Mouse (Mus musculus) spleen, adult 2 months (tissue): ENCODE results near the gene Cyp4f39. TPM values are rescaled to one million over a fixed set of nuclear protein-coding genes. Genes with fewer than 3 reads are reported as not detected.

ENCODE experiments used
- DNase-seq, 2 experiments: peaks; one replicate each; pipeline versions ENCODE4 v3.0.0 to v3.0.0-alpha.2; 2012 to 2021; ENCODE audit warnings: low spot score in 2 of 2, low read depth in 1 of 2
- H3K27ac ChIP-seq: fragments of 200-500 bp; 2 replicates; pipeline ENCODE4 v1.5.1; 2012; ENCODE audit warnings: low read length, inconsistent platforms; ENCODE audit not compliant: insufficient read depth
- H3K27me3 ChIP-seq: fragments of 200-500 bp; 2 replicates; pipeline ENCODE4 v1.6.1; 2012; ENCODE audit warnings: mild to moderate bottlenecking, moderate library complexity, low read length, inconsistent platforms; ENCODE audit not compliant: control insufficient read depth, insufficient read depth
- H3K36me3 ChIP-seq: fragments of 200-500 bp; 2 replicates; pipeline ENCODE4 v1.6.1; 2012; ENCODE audit warnings: mild to moderate bottlenecking, low read length, inconsistent platforms; ENCODE audit not compliant: control insufficient read depth, insufficient read depth
- H3K4me1 ChIP-seq: fragments of 200-500 bp; 2 replicates; pipeline ENCODE4 v1.6.1; 2011; ENCODE audit warnings: inconsistent platforms; ENCODE audit not compliant: control insufficient read depth, insufficient read depth, insufficient read length
- H3K4me3 ChIP-seq: fragments of 200-500 bp; 2 replicates; pipeline ENCODE4 v1.5.1; 2011; ENCODE audit warnings: mild to moderate bottlenecking, inconsistent platforms; ENCODE audit not compliant: insufficient read depth, insufficient read length; ENCODE audit errors: extremely low read depth
- CTCF ChIP-seq: fragments of 200-500 bp; IDR thresholded peaks from 2 replicates; pipeline ENCODE4 v1.5.1; 2011; ENCODE audit warnings: mild to moderate bottlenecking, inconsistent platforms; ENCODE audit not compliant: insufficient read depth, insufficient read length, insufficient replicate concordance; ENCODE audit errors: extremely low read depth
- POLR2A ChIP-seq: fragments of 200-500 bp; IDR thresholded peaks from 2 replicates; pipeline ENCODE4 v1.6.1; 2011; ENCODE audit warnings: low read depth, low read length, inconsistent platforms
- WGBS: fragments of 180-500 bp; shearing (Covaris S2); methylation state at CpG from one replicate; pipeline ENCODE4 v1.1.7; 2018; 5-methylcytosine and 5-hydroxymethylcytosine counted together
- polyA plus RNA-seq: library from polyadenylated mRNA; depleted of rRNA; stranded (reverse); fragments of >200 nt; gene quantifications from 2 replicates; pipeline ENCODE4 v1.2.3, GENCODE M21; 2012

Cyp4f39 gene
- polyA plus RNA-seq, 1 experiment: 0.39 TPM

DNA sequence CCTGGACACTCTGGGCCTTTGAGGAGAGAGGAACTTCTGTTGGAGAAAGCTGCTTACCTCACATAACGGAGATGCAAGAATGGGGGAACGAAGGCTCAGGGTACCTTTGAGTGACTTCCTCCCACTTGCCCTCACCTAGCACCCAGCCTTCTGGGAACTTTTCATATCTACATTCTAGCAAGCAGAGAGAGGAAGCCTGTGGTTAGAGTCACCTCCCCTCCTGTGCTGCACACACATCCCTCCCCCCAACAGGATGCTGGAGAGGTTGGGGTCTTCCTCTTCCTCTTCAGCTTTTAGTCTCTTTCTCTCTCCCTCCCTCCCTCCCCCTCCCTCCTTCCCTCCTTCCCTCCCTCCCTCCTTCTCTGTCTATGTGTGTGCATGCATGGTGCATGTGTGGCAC lies 28.5 kb upstream of the Cyp4f39 start, which contains the start of gene Pglyrp2:
Gene Pglyrp2, minus strand, starts transcription at position 134 of the 400 bp plus-strand sequence.
- WGBS: 15% methylated on average over 2 of the region's 2 CpGs
- Histone ChIP-seq H3K4me1 (peaks cover 10% of the 10 kb centered on the region; the same call in 1 of the 2 replicates), H3K27ac (peak within 1 kb of the TSS; percentile 70), H3K27me3 (no peaks in the 10 kb centered on the region), H3K4me3 (peak within 1 kb of the TSS; percentile 52), H3K36me3 (no peaks in the 10 kb centered on the region; the same call in 1 of the 2 replicates)
- no peak for TF ChIP-seq CTCF
- TF ChIP-seq POLR2A: peak; percentile 20; the same call in 1 of the 2 replicates
- DNase-seq: peak; percentile 32 to 74

DNA sequence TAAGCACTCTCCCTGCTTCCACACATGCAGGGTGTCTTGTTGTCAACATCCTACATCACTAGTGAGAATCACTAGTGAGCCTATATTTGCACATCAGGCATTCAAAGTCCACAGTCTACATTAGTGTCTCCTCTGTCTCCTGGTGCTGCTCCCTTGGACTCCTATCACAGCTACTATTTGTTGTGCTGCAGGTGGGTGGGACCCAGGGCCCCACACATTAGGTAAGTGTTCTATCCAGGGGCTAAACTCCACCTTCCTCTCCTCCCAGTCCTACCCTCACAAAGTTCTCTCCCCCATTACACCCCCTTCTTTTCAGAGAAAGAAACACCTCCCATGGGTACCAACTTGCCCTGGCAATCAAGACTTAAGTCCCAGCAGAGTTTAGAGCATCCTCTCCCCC lies 25.9 kb upstream of the Cyp4f39 start:
- Histone ChIP-seq H3K27ac (no peak overlapping the region), H3K4me1 (peaks cover 6% of the 10 kb centered on the region; the same call in 1 of the 2 replicates), H3K27me3 (no peaks in the 10 kb centered on the region), H3K4me3 (no peak overlapping the region), H3K36me3 (no peaks in the 10 kb centered on the region)
- TF ChIP-seq CTCF (no peak), POLR2A (no peak)
- no peak for DNase-seq

DNA sequence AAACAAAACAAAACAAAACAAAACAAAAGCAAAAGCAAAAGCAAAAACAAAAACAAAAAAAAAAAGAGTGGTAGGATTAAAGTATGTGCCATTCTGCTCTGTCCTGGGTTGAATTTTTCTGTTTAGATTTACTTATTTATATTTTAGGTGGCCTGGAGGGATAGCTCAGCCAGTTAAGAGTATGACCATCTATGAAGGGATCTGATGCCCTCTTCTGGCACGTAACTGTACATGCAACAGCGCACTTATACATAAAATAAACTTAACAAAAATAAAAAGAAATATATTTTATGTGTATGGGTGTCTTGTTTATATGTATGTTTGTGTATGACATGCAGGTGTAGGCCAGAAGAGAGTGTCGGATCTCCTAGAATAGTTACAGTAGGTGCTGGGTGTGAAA lies 20.6 kb upstream of the Cyp4f39 start:
- DNase-seq: peak in 1 of 2 experiments; percentile 35
- WGBS: 48% methylated on average over 3 of the region's 3 CpGs

DNA sequence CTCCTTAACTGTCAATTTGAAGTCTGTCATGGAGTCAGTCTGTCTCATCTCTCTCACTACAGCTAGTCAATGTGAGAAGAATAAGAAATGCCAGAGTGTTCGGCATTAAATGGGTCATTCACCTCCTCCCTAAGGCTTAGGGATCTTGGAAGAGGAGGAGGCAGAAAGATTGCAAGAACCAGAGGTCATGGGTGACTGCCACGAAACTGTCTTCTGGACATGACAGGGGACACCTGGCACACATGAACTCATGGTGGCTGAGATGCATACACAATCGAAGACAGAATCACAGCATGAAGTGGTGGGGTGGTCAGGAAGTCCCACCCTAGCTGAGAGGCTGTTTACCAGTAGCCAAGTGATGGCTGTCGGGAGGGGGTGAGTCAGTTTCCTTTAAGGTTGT lies 18.2 kb upstream of the Cyp4f39 start:
- no peaks in the 10 kb centered on the region for H3K36me3 ChIP-seq
- no peaks in the 10 kb centered on the region for H3K4me1 ChIP-seq
- no peak for TF ChIP-seq POLR2A
- no peak for TF ChIP-seq CTCF
- no peak for DNase-seq
- no peak overlapping the region for H3K27ac ChIP-seq
- 61% methylated on average over 4 of the region's 4 CpGs for WGBS
- no peak overlapping the region for H3K4me3 ChIP-seq
- H3K27me3 ChIP-seq: no peaks in the 10 kb centered on the region

More for the DNA sequence above, 20.6 kb upstream of the Cyp4f39 start:
- Histone ChIP-seq H3K36me3 (no peaks in the 10 kb centered on the region), H3K27ac (no peak overlapping the region), H3K27me3 (no peaks in the 10 kb centered on the region), H3K4me1 (no peaks in the 10 kb centered on the region), H3K4me3 (no peak overlapping the region)
- peak; percentile 18; the same call in 1 of the 2 replicates for TF ChIP-seq CTCF
- no peak for TF ChIP-seq POLR2A

DNA sequence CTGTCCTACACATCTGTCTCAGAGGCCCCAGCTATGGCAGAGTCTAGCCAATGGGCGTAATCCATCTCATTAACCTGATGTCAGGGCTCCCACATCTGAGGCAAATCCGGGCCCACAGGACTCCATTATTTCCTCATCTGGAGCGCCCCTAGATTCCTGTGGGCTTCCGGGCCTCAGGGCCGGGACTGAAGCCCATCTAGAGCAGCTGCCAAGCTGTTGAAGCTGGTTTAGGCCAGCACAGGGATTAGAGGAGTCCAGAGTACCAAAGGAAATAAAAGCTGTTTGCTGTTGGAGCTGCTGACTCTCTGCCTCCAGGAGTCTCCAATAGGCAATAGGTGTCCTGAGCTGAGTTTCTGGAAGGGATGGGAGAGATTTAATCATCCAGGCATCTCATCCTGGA lies 17.4 kb upstream of the Cyp4f39 start:
- 74% methylated on average over 5 of the region's 5 CpGs for WGBS
- DNase-seq: no peak
- Histone ChIP-seq H3K36me3 (no peaks in the 10 kb centered on the region), H3K27ac (no peak overlapping the region), H3K4me3 (no peak overlapping the region), H3K4me1 (no peaks in the 10 kb centered on the region), H3K27me3 (no peaks in the 10 kb centered on the region)
- no peak for TF ChIP-seq CTCF
- no peak for TF ChIP-seq POLR2A

DNA sequence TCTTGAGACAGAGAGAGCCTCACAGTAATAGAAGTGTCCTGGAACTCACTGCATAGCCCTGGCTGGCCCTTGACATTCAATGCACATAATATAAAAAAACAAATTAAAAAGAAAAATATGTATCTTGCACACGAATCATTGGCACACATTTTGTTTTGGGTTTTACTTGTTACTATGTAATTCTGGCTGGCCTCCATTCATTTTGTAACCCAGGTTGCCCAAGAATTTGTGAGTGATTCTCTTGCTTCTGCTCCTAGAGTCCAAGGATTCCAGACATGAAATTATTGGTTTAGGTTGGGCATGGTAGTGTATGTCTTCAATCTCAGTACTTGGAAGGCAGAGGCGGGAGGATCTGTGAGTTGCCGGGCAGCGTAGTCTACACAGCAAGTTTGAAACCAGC lies 15.4 kb upstream of the Cyp4f39 start:
- no peak for TF ChIP-seq POLR2A
- TF ChIP-seq CTCF: no peak
- H3K4me1 ChIP-seq: no peaks in the 10 kb centered on the region
- H3K27me3 ChIP-seq: no peaks in the 10 kb centered on the region
- H3K27ac ChIP-seq: no peak overlapping the region
- no peak overlapping the region for H3K4me3 ChIP-seq
- no peak for DNase-seq
- WGBS: 94% methylated on average over 4 of the region's 4 CpGs
- H3K36me3 ChIP-seq: no peaks in the 10 kb centered on the region

DNA sequence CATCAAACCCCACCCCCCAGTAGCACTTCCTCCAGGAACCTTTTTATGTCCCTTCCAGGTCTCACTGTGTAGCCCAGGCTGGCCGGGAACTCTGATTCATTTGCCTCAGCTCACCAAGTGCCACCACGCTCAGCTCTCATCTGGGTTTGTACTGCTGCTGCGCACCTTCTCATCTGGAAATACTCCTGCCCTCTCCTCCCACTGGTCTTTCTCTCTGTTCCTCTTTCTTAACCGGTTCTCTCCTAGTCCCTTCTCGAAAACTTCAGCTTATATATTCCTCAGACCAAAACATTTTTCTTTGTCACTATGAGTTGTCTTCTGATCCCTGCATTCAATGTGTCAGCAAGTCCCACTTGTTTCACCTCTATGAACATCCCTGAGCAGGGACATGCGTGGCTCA lies 9.3 kb upstream of the Cyp4f39 start:
- no peak for DNase-seq
- Histone ChIP-seq H3K4me3 (no peak overlapping the region), H3K27me3 (no peaks in the 10 kb centered on the region), H3K4me1 (no peaks in the 10 kb centered on the region), H3K36me3 (no peaks in the 10 kb centered on the region), H3K27ac (no peak overlapping the region)
- WGBS: 32% methylated on average over 6 of the region's 6 CpGs
- TF ChIP-seq POLR2A (no peak), CTCF (no peak)
